Mouse (Mus musculus) heart, postnatal 0 days (tissue): ENCODE data around the gene Vash1. TPM values are rescaled to one million over a fixed set of nuclear protein-coding genes. Genes with fewer than 3 reads are reported as not detected.
A peak's percentile ranks its signal among the peaks of the same experiment; 100 is the strongest.

Experiments
- ATAC-seq: fragments of 200-750 bp; cut with Nextera tagmentation; 2 replicates; pipeline ENCODE4 v1.8.0; 2017; ENCODE audit warnings: low read depth, moderate number of reproducible peaks, moderate library complexity; ENCODE audit not compliant: insufficient read depth
- DNase-seq: peaks from one replicate; pipeline ENCODE4 v3.0.0-alpha.2; 2016; ENCODE audit warnings: low spot score
- H3K27ac ChIP-seq: fragments of 300-500 bp; sonication (generic); 2 replicates; pipeline ENCODE4 v1.5.1; 2014; ENCODE audit warnings: low read depth, mild to moderate bottlenecking
- H3K27me3 ChIP-seq: fragments of 300-500 bp; sonication (generic); 2 replicates; pipeline ENCODE4 v1.6.1; 2014; ENCODE audit warnings: low read length, mixed read lengths; ENCODE audit not compliant: control insufficient read depth, insufficient read depth
- H3K36me3 ChIP-seq: fragments of 300-500 bp; sonication (generic); replicated peaks from 2 replicates; pipeline ENCODE4 v1.6.1; 2014; ENCODE audit warnings: low read length, mixed read lengths; ENCODE audit not compliant: control insufficient read depth, insufficient read depth
- H3K4me1 ChIP-seq: fragments of 300-500 bp; sonication (generic); 2 replicates; pipeline ENCODE4 v1.6.1; 2014; ENCODE audit warnings: antibody characterized with exemption; ENCODE audit not compliant: control insufficient read depth, insufficient read depth
- H3K4me2 ChIP-seq: fragments of 300-500 bp; sonication (generic); 2 replicates; pipeline ENCODE4 v1.6.1; 2014; ENCODE audit warnings: low read depth, mild to moderate bottlenecking, low read length, moderate library complexity
- H3K4me3 ChIP-seq: fragments of 300-500 bp; sonication (generic); 2 replicates; pipeline ENCODE4 v1.5.1; 2014; ENCODE audit warnings: low read depth, low read length
- H3K9ac ChIP-seq: fragments of 300-500 bp; sonication (generic); replicated peaks from 2 replicates; pipeline ENCODE4 v1.6.1; 2014; ENCODE audit warnings: low read depth, low read length, mixed read lengths
- H3K9me3 ChIP-seq: fragments of 300-500 bp; sonication (generic); replicated peaks from 2 replicates; pipeline ENCODE4 v1.6.1; 2016; ENCODE audit warnings: low read length; ENCODE audit not compliant: control insufficient read depth
- CTCF ChIP-seq: IDR thresholded peaks from 2 replicates; pipeline ENCODE4 v1.5.1; 2016; ENCODE audit warnings: antibody characterized with exemption, control low read depth, low read depth
- EP300 ChIP-seq: IDR thresholded peaks from 2 replicates; pipeline ENCODE4 v1.6.1; 2016; ENCODE audit warnings: antibody characterized with exemption, low read depth
- WGBS: fragments of 180-500 bp; shearing (Covaris S2); extraction: QIAGEN DNeasy Blood & Tissue Kit; methylation state at CpG from one replicate; pipeline ENCODE4 v1.1.7; 2014; 5-methylcytosine and 5-hydroxymethylcytosine counted together
- polyA plus RNA-seq: library from polyadenylated mRNA; unstranded; fragments of >200 nt; fragmentation: Nextera tagmentation; extraction: Ambion mirVana; gene quantifications from 2 replicates; pipeline ENCODE4 v1.2.1, GENCODE M21; 2015
- total RNA-seq: library from RNA; depleted of rRNA; stranded (reverse); fragments of >200 nt; gene quantifications from 2 replicates; pipeline ENCODE4 v1.2.3, GENCODE M21; 2014; ENCODE audit warnings: low replicate concordance

The Vash1 gene
- total and polyA plus RNA-seq, 2 experiments from 2014 or later, result 8.9 to 35.0 TPM

GRCm38 (mm10) chr12:86679546-86679930 lies 1.0 kb downstream of the Vash1 start:
- peak overlapping the region; percentile 76 for H3K27ac ChIP-seq
- H3K9me3 ChIP-seq, result no peaks in the 10 kb centered on the region
- H3K4me3 ChIP-seq, result peak overlapping the region; percentile 83
- no peak for DNase-seq
- peak overlapping the region; percentile 69 for H3K9ac ChIP-seq
- 0 out of 2 replicates have a peak, but pooled peaks cover 10% of the 10 kb centered on the region for H3K4me1 ChIP-seq
- H3K27me3 ChIP-seq, result no peaks in the 10 kb centered on the region
- 4% methylated on average over 9 of the region's 9 CpGs for WGBS
- ATAC-seq, result no peak
- peak overlapping the region; percentile 98 for H3K4me2 ChIP-seq
- H3K36me3 ChIP-seq, result no peaks in the 10 kb centered on the region
- TF ChIP-seq EP300 (no peak), CTCF (no peak)

GRCm38 (mm10) chr12:86679991-86680491 lies 1.5 kb downstream of the Vash1 start:
- TF ChIP-seq EP300, result no peak
- TF ChIP-seq CTCF, result no peak
- DNase-seq, result no peak
- Histone ChIP-seq H3K4me2 (peak overlapping the region; percentile 98), H3K27ac (peak overlapping the region; percentile 52), H3K4me3 (peak overlapping the region; percentile 83), H3K4me1 (peaks cover 10% of the 10 kb centered on the region; the same call in 1 of the 2 replicates), H3K9ac (peak overlapping the region; percentile 69; the same call in 1 of the 2 replicates), H3K27me3 (no peaks in the 10 kb centered on the region), H3K36me3 (no peaks in the 10 kb centered on the region), H3K9me3 (no peaks in the 10 kb centered on the region)
- WGBS, result 25% methylated on average over 12 of the region's 12 CpGs
- no peak for ATAC-seq

GRCm38 (mm10) chr12:86680591-86681193 lies 2.2 kb downstream of the Vash1 start:
- no peak for ATAC-seq
- peak overlapping the region; percentile 83 for H3K4me3 ChIP-seq
- peak overlapping the region; percentile 69; the same call in 1 of the 2 replicates for H3K9ac ChIP-seq
- no peak for DNase-seq
- H3K36me3 ChIP-seq, result no peaks in the 10 kb centered on the region
- no peaks in the 10 kb centered on the region for H3K9me3 ChIP-seq
- peak overlapping the region; percentile 52 for H3K27ac ChIP-seq
- TF ChIP-seq CTCF, result peak; percentile 12; the same call in 1 of the 2 replicates
- TF ChIP-seq EP300, result no peak
- peak overlapping the region; percentile 98 for H3K4me2 ChIP-seq
- H3K27me3 ChIP-seq, result no peaks in the 10 kb centered on the region
- 7% methylated on average over 11 of the region's 11 CpGs for whole genome bisulfite sequencing
- peaks cover 10% of the 10 kb centered on the region; the same call in 1 of the 2 replicates for H3K4me1 ChIP-seq

- DNase-seq (no peak), ATAC-seq (no peak)
- no peak for TF ChIP-seq EP300
- TF ChIP-seq CTCF, result no peak
- WGBS, result 76% methylated on average over 9 of the region's 9 CpGs
- no peaks in the 10 kb centered on the region for H3K27me3 ChIP-seq
- H3K9me3 ChIP-seq, result no peaks in the 10 kb centered on the region
- H3K9ac ChIP-seq, result 0 out of 2 replicates have a peak overlapping the region, but pooled peaks have one; percentile 5
- H3K36me3 ChIP-seq, result no peaks in the 10 kb centered on the region
- H3K27ac ChIP-seq, result no peak overlapping the region
- H3K4me3 ChIP-seq, result no peak overlapping the region
- H3K4me2 ChIP-seq, result peak overlapping the region; percentile 34
- peaks cover 10% of the 10 kb centered on the region; the same call in 1 of the 2 replicates for H3K4me1 ChIP-seq
Observed at GRCm38 (mm10) chr12:86681626-86682025, 3.1 kb downstream of the Vash1 start.

GRCm38 (mm10) chr12:86682178-86682577 lies 3.7 kb downstream of the Vash1 start:
- no peak overlapping the region for H3K9ac ChIP-seq
- peaks cover 14% of the 10 kb centered on the region; the same call in 1 of the 2 replicates for H3K4me1 ChIP-seq
- H3K9me3 ChIP-seq, result no peaks in the 10 kb centered on the region
- H3K4me2 ChIP-seq, result peak overlapping the region; percentile 34
- TF ChIP-seq EP300, result no peak
- TF ChIP-seq CTCF, result no peak
- H3K27me3 ChIP-seq, result no peaks in the 10 kb centered on the region
- H3K36me3 ChIP-seq, result no peaks in the 10 kb centered on the region
- 69% methylated on average over 8 of the region's 8 CpGs for WGBS
- no peak overlapping the region; the same call in 1 of the 2 replicates for H3K27ac ChIP-seq
- no peak for DNase-seq
- ATAC-seq, result no peak
- H3K4me3 ChIP-seq, result no peak overlapping the region

GRCm38 (mm10) chr12:86683698-86684097 lies 5.2 kb downstream of the Vash1 start:
- no peak overlapping the region for H3K4me2 ChIP-seq
- no peak for ATAC-seq
- 54% methylated on average over 7 of the region's 7 CpGs for WGBS

More at GRCm38 (mm10) chr12:86683698-86684097, 5.2 kb downstream of the Vash1 start:
- no peaks in the 10 kb centered on the region for H3K36me3 ChIP-seq
- no peak overlapping the region for H3K27ac ChIP-seq
- H3K9ac ChIP-seq, result no peak overlapping the region
- no peaks in the 10 kb centered on the region for H3K9me3 ChIP-seq
- TF ChIP-seq CTCF, result no peak
- no peak for TF ChIP-seq EP300
- no peak for DNase-seq
- H3K4me3 ChIP-seq, result no peak overlapping the region
- peaks cover 17% of the 10 kb centered on the region for H3K4me1 ChIP-seq
- H3K27me3 ChIP-seq, result no peaks in the 10 kb centered on the region
